Mouse (Mus musculus) MEL (cell line): ENCODE measurements at regions not wholly inside any gene's neighbourhood (a gene's known extent, or its start where the extent isn't known, plus 50 kb on each side); places are given as distances from the start of the nearest gene placed in this dataset.

Experiments
- DNase-seq: peaks from one replicate; pipeline ENCODE4 v3.0.0; 2011; ENCODE audit warnings: low read depth, low spot score
- H3K27ac ChIP-seq: 2 replicates; pipeline ENCODE4 v1.5.1; 2012; ENCODE audit warnings: low read depth, mild to moderate bottlenecking, control low read depth, low read length, moderate library complexity; ENCODE audit not compliant: control insufficient read depth
- H3K27me3 ChIP-seq, 2 experiments: fragments of 150-350 bp in 1 of 2; sonication (generic) in 1 of 2; 2 replicates each; pipeline ENCODE4 v1.6.1; 2012; ENCODE audit warnings: low read length in 2 of 2, mild to moderate bottlenecking in 2 of 2, improper control_type of control experiment in 1 of 2, moderate library complexity in 1 of 2; ENCODE audit not compliant: insufficient read depth in 2 of 2, control insufficient read depth in 1 of 2
- H3K36me3 ChIP-seq, 2 experiments: 2 replicates each; pipeline ENCODE4 v1.6.1; 2012 to 2014; ENCODE audit warnings: low read length in 2 of 2, improper control_type of control experiment in 1 of 2, inconsistent platforms in 1 of 2, mild to moderate bottlenecking in 1 of 2; ENCODE audit not compliant: insufficient read depth in 2 of 2, control insufficient read depth in 1 of 2
- H3K4me1 ChIP-seq, 2 experiments: fragments of 150-350 bp in 1 of 2; sonication (generic) in 1 of 2; 2 replicates each; pipeline ENCODE4 v1.6.1; 2012; ENCODE audit warnings: low read length in 2 of 2, improper control_type of control experiment in 1 of 2, mild to moderate bottlenecking in 1 of 2; ENCODE audit not compliant: insufficient read depth in 2 of 2, control insufficient read depth in 1 of 2
- H3K4me3 ChIP-seq, 2 experiments: fragments of 150-350 bp in 1 of 2; sonication (generic) in 1 of 2; 2 replicates each; pipeline ENCODE4 v1.5.1; 2012; ENCODE audit warnings: low read depth in 2 of 2, low read length in 2 of 2, mild to moderate bottlenecking in 2 of 2, moderate library complexity in 2 of 2, control low read depth in 1 of 2, improper control_type of control experiment in 1 of 2; ENCODE audit not compliant: control insufficient read depth in 1 of 2, insufficient read depth in 1 of 2
- H3K79me2 ChIP-seq: 2 replicates; pipeline ENCODE4 v1.6.1; 2012; ENCODE audit warnings: mild to moderate bottlenecking, low read length, moderate library complexity; ENCODE audit not compliant: control insufficient read depth, poor library complexity, insufficient read depth
- H3K9ac ChIP-seq: 2 replicates; pipeline ENCODE4 v1.6.1; 2012; ENCODE audit warnings: low read depth, mild to moderate bottlenecking, control low read depth, low read length, moderate library complexity; ENCODE audit not compliant: control insufficient read depth, poor library complexity, severe bottlenecking
- H3K9me3 ChIP-seq: fragments of 150-350 bp; sonication (generic); replicated peaks from 2 replicates; pipeline ENCODE4 v1.6.1; 2012; ENCODE audit warnings: mild to moderate bottlenecking, low read length, improper control_type of control experiment, moderate library complexity; ENCODE audit not compliant: insufficient read depth
- CHD2 ChIP-seq: IDR thresholded peaks from 2 replicates; pipeline ENCODE4 v1.6.1; 2011; ENCODE audit warnings: low read length, improper control_type of control experiment
- CTCF ChIP-seq, 3 experiments: IDR thresholded peaks in 2 of 3; conservative IDR thresholded peaks in 1 of 3; 2 replicates each; pipeline ENCODE4 v1.5.1; 2011 to 2012; ENCODE audit warnings: low read length in 3 of 3, low read depth in 2 of 3, mild to moderate bottlenecking in 2 of 3, improper control_type of control experiment in 1 of 3, inconsistent platforms in 1 of 3, mixed read lengths in 1 of 3, moderate library complexity in 1 of 3; ENCODE audit not compliant: control insufficient read depth in 1 of 3, insufficient read depth in 1 of 3, poor library complexity in 1 of 3, severe bottlenecking in 1 of 3
- E2F4 ChIP-seq: IDR thresholded peaks from 2 replicates; pipeline ENCODE4 v1.6.1; 2011; ENCODE audit warnings: low read depth, low read length, improper control_type of control experiment, borderline replicate concordance
- ETS1 ChIP-seq: IDR thresholded peaks from 2 replicates; pipeline ENCODE4 v1.6.1; 2012; ENCODE audit warnings: low read depth, mild to moderate bottlenecking, inconsistent platforms, low read length, improper control_type of control experiment, moderate library complexity
- GABPA ChIP-seq: IDR thresholded peaks from 2 replicates; pipeline ENCODE4 v1.6.1; 2012; ENCODE audit warnings: low read depth, mild to moderate bottlenecking, inconsistent platforms, low read length, improper control_type of control experiment, moderate library complexity
- GATA1 ChIP-seq: IDR thresholded peaks from 2 replicates; pipeline ENCODE4 v1.6.1; 2011; ENCODE audit warnings: low read depth, low read length, improper control_type of control experiment
- HCFC1 ChIP-seq: IDR thresholded peaks from 2 replicates; pipeline ENCODE4 v1.6.1; 2012; ENCODE audit warnings: low read depth, mild to moderate bottlenecking, inconsistent platforms, low read length, improper control_type of control experiment, moderate library complexity
- KAT2A ChIP-seq: conservative IDR thresholded peaks from 2 replicates; pipeline ENCODE4 v1.6.1; 2012; ENCODE audit warnings: low read depth, low read length, improper control_type of control experiment, inconsistent platforms
- MAFK ChIP-seq: IDR thresholded peaks from 2 replicates; pipeline ENCODE4 v1.6.1; 2011; ENCODE audit warnings: low read depth, mild to moderate bottlenecking, low read length, improper control_type of control experiment, borderline replicate concordance
- MAX ChIP-seq: IDR thresholded peaks from 2 replicates; pipeline ENCODE4 v1.6.1; 2011; ENCODE audit warnings: low read length, improper control_type of control experiment
- MAZ ChIP-seq: IDR thresholded peaks from 2 replicates; pipeline ENCODE4 v1.6.1; 2012; ENCODE audit warnings: low read depth, mild to moderate bottlenecking, inconsistent platforms, low read length, improper control_type of control experiment
- MYB ChIP-seq: IDR thresholded peaks from 2 replicates; pipeline ENCODE4 v1.6.1; 2011; ENCODE audit warnings: mild to moderate bottlenecking, low read depth, low read length, improper control_type of control experiment
- NRF1 ChIP-seq: IDR thresholded peaks from 2 replicates; pipeline ENCODE4 v1.6.1; 2014; ENCODE audit warnings: low read depth, mild to moderate bottlenecking, inconsistent platforms, low read length, improper control_type of control experiment, moderate library complexity; ENCODE audit not compliant: poor library complexity, insufficient read depth, severe bottlenecking
- POLR2A ChIP-seq, 2 experiments: IDR thresholded peaks; 2 replicates each; pipeline ENCODE4 v1.6.1; 2011 to 2012; ENCODE audit warnings: low read length in 2 of 2, mild to moderate bottlenecking in 2 of 2, control low read depth in 1 of 2, improper control_type of control experiment in 1 of 2, low read depth in 1 of 2, moderate library complexity in 1 of 2; ENCODE audit not compliant: control insufficient read depth in 1 of 2, insufficient read depth in 1 of 2, poor library complexity in 1 of 2
- RAD21 ChIP-seq: IDR thresholded peaks from 2 replicates; pipeline ENCODE4 v1.6.1; 2011; ENCODE audit warnings: mild to moderate bottlenecking, low read depth, low read length, improper control_type of control experiment
- RCOR1 ChIP-seq: IDR thresholded peaks from 2 replicates; pipeline ENCODE4 v1.6.1; 2012; ENCODE audit warnings: low read depth, mild to moderate bottlenecking, inconsistent platforms, low read length, improper control_type of control experiment
- SMC3 ChIP-seq: IDR thresholded peaks from 2 replicates; pipeline ENCODE4 v1.6.1; 2011; ENCODE audit warnings: low read depth, low read length, improper control_type of control experiment
- TBP ChIP-seq: IDR thresholded peaks from 2 replicates; pipeline ENCODE4 v1.8.0; 2011; ENCODE audit warnings: low read depth, low read length, improper control_type of control experiment
- TCF12 ChIP-seq: IDR thresholded peaks from 2 replicates; pipeline ENCODE4 v1.6.1; 2014; ENCODE audit warnings: low read depth, mild to moderate bottlenecking, inconsistent platforms, low read length, improper control_type of control experiment, moderate library complexity
- UBTF ChIP-seq: IDR thresholded peaks from 2 replicates; pipeline ENCODE4 v1.6.1; 2012; ENCODE audit warnings: low read depth, mild to moderate bottlenecking, inconsistent platforms, low read length, improper control_type of control experiment, moderate library complexity, borderline replicate concordance; ENCODE audit not compliant: insufficient read depth
- USF1 ChIP-seq: IDR thresholded peaks from 2 replicates; pipeline ENCODE4 v1.6.1; 2014; ENCODE audit warnings: low read depth, mild to moderate bottlenecking, inconsistent platforms, low read length, improper control_type of control experiment, moderate library complexity
- USF2 ChIP-seq, 2 experiments: IDR thresholded peaks; 2 replicates each; pipeline ENCODE4 v1.6.1; 2011 to 2012; ENCODE audit warnings: improper control_type of control experiment in 2 of 2, low read length in 2 of 2, borderline replicate concordance in 1 of 2, inconsistent platforms in 1 of 2, low read depth in 1 of 2, mild to moderate bottlenecking in 1 of 2; ENCODE audit not compliant: insufficient read depth in 1 of 2
- ZC3H11A ChIP-seq: IDR thresholded peaks from 2 replicates; pipeline ENCODE4 v1.6.1; 2012; ENCODE audit warnings: low read depth, mild to moderate bottlenecking, inconsistent platforms, low read length, improper control_type of control experiment
- ZKSCAN1 ChIP-seq: IDR thresholded peaks from 2 replicates; pipeline ENCODE4 v1.6.1; 2012; ENCODE audit warnings: low read depth, mild to moderate bottlenecking, inconsistent platforms, low read length, improper control_type of control experiment, moderate library complexity
- ZNF384 ChIP-seq: IDR thresholded peaks from 2 replicates; pipeline ENCODE4 v1.6.1; 2012; ENCODE audit warnings: low read depth, mild to moderate bottlenecking, inconsistent platforms, low read length, improper control_type of control experiment

GRCm38 (mm10) chr4:142358866-142359265, 119.7 kb upstream of the Kazn start:
- Histone ChIP-seq H3K27me3 (no peaks in the 10 kb centered on the region), H3K9me3 (no peaks in the 10 kb centered on the region; the same call in 1 of the 2 replicates), H3K4me3 (no peak overlapping the region), H3K36me3 (no peaks in the 10 kb centered on the region), H3K4me1 (no peaks in the 10 kb centered on the region), H3K9ac (no peak overlapping the region), H3K79me2 (no peaks in the 10 kb centered on the region), H3K27ac (no peak overlapping the region)
- TF ChIP-seq MAFK (no peak), SMC3 (no peak), RAD21 (no peak), CHD2 (no peak), USF2 (IDR thresholded peaks at IDR 0.05; ENCODE audit: borderline replicate concordance in 1 of 2, insufficient read depth in 1 of 2, low read depth in 1 of 2, low read length in 2 of 2) (no peak), E2F4 (no peak), KAT2A (no peak), NRF1 (no peak), CTCF (IDR thresholded peaks at IDR 0.05 in 2 of 3, conservative IDR thresholded peaks at IDR 0.05 in 1 of 3; ENCODE audit: control insufficient read depth in 1 of 3, insufficient read depth in 1 of 3, low read depth in 2 of 3, low read length in 3 of 3, poor library complexity in 1 of 3, severe bottlenecking in 1 of 3) (no peak), GATA1 (no peak), POLR2A (IDR thresholded peaks at IDR 0.05; ENCODE audit: control insufficient read depth in 1 of 2, insufficient read depth in 1 of 2, low read depth in 1 of 2, low read length in 2 of 2, poor library complexity in 1 of 2) (no peak), HCFC1 (no peak), TCF12 (no peak)
- no peak for DNase-seq

DNA sequence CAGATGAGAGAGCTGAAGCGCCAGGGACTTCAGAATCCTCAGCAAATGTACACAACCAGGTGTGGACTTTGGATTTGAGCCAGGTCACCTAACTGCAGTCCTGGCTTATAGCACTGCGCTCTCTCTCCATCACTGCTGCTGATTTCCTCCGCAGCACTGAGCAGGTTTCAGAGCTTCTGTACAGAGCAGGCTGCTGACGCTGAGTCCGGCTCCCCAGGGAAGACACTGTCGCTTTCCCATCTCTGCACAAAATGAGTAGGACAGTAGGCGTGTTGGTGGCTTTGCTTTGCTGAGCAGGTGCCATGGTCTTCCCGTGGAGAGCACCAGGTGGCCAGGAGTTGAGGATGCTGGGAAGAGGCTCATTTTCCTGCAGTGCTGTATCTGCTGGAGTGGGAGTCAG, 116.2 kb upstream of the Kazn start:
- Histone ChIP-seq H3K4me1 (no peaks in the 10 kb centered on the region), H3K27me3 (no peaks in the 10 kb centered on the region), H3K4me3 (no peak overlapping the region)
- no peak for TF ChIP-seq RCOR1
- no peak for TF ChIP-seq MAX
- TF ChIP-seq SMC3 = no peak
- TF ChIP-seq POLR2A (IDR thresholded peaks at IDR 0.05; ENCODE audit: control insufficient read depth in 1 of 2, insufficient read depth in 1 of 2, low read depth in 1 of 2, low read length in 2 of 2, poor library complexity in 1 of 2) = no peak
- TF ChIP-seq USF1 = no peak
- TF ChIP-seq, all 39 proteins: peak for 0
- Histone ChIP-seq H3K27ac (no peak overlapping the region), H3K9me3 (no peaks in the 10 kb centered on the region; the same call in 1 of the 2 replicates), H3K79me2 (no peaks in the 10 kb centered on the region), H3K9ac (no peak overlapping the region), H3K36me3 (no peaks in the 10 kb centered on the region)
- DNase-seq = no peak

DNA sequence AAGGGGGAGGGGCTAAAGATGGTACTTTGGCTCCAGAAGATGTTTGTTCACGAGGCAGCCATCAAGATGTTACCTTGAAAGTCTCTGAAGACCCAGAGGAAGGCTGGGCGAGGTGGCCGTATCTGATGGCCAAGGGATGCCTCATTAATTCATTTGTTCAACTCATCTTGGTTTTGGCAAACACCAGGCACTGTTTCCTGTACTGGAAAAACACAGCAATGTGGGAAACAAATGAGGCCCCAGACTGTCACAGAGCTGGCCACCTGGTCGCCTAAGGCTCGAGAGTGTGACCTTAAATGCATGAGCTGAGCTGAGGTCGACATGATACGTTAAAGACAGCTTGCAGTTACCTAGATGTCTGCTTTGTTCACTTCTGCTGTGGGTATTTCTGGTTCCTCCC, 114.3 kb upstream of the Kazn start:
- no peak overlapping the region for H3K9ac ChIP-seq
- no peaks in the 10 kb centered on the region for H3K4me1 ChIP-seq
- DNase-seq = no peak
- H3K27me3 ChIP-seq = no peaks in the 10 kb centered on the region
- H3K79me2 ChIP-seq = no peaks in the 10 kb centered on the region
- no peaks in the 10 kb centered on the region for H3K9me3 ChIP-seq
- no peak overlapping the region for H3K27ac ChIP-seq
- H3K36me3 ChIP-seq = no peaks in the 10 kb centered on the region
- no peak overlapping the region for H3K4me3 ChIP-seq
- TF ChIP-seq SMC3 (no peak), MAZ (no peak), KAT2A (no peak), ZKSCAN1 (no peak), RCOR1 (no peak), MYB (no peak), ZNF384 (no peak), GABPA (no peak), ETS1 (no peak), TCF12 (no peak), CTCF (IDR thresholded peaks at IDR 0.05 in 2 of 3, conservative IDR thresholded peaks at IDR 0.05 in 1 of 3; ENCODE audit: control insufficient read depth in 1 of 3, insufficient read depth in 1 of 3, low read depth in 2 of 3, low read length in 3 of 3, poor library complexity in 1 of 3, severe bottlenecking in 1 of 3) (no peak), USF2 (IDR thresholded peaks at IDR 0.05; ENCODE audit: borderline replicate concordance in 1 of 2, insufficient read depth in 1 of 2, low read depth in 1 of 2, low read length in 2 of 2) (no peak), USF1 (no peak), TBP (no peak), ZC3H11A (no peak), UBTF (no peak)
